Mouse (Mus musculus): ENCODE measurements around the gene Ano1.

DNA sequence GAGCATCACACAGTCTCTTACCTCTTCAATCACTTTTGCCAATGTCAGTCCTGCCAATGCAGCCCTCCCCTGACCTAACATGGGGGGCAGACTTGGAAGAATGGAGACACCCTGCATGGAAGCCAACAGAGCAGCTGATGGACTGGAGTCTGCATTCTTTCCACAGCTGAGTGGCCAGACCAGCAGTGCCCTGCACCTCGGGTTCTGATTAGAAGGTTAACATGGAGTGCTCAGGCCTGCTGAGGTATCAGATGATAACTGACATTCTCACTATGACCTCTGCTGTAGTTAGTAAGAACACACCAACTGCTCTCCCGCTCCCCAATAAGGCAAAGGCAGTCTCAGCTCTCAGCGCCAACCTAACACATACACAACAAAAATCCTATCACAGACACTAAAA, 206.5 kb downstream of the Ano1 start:
- TF ChIP-seq POLR2A (IDR thresholded peaks at IDR 0.05; ENCODE audit: borderline replicate concordance, extremely low read depth, insufficient read depth, insufficient read length, poor library complexity, severe bottlenecking) (no peak), CTCF (IDR thresholded peaks at IDR 0.05; ENCODE audit: borderline replicate concordance, extremely low read depth, insufficient read depth, insufficient read length) (no peak)
